Mouse (Mus musculus): ENCODE data around the gene Mvb12b. TPM values are rescaled to one million over a fixed set of nuclear protein-coding genes. Genes with fewer than 3 reads are reported as not detected.

Mvb12b gene
- polyA plus RNA-seq, 1 experiment from 2014 or later, result 60.5 TPM

GRCm38 (mm10) chr2:33869689-33870343 lies 17.9 kb downstream of the Mvb12b start:
- peak overlapping the region; percentile 57 for H3K27ac ChIP-seq (replicated peaks)
- 79% methylated on average over 10 of the region's 10 CpGs for WGBS
- no peak for ATAC-seq (ENCODE audit: low read depth)

GRCm38 (mm10) chr2:33868996-33869688 lies 18.6 kb downstream of the Mvb12b start:
- Histone ChIP-seq H3K27ac (replicated peaks) (peak overlapping the region; percentile 13; the same call in 1 of the 2 replicates), H3K27me3 (no peaks in the 10 kb centered on the region), H3K36me3 (peaks cover 41% of the 10 kb centered on the region), H3K9me3 (no peaks in the 10 kb centered on the region), H3K9ac (no peak overlapping the region), H3K4me2 (no peak overlapping the region), H3K4me1 (replicated peaks) (peaks cover 59% of the 10 kb centered on the region), H3K4me3 (no peak overlapping the region)
- 83% methylated on average over 5 of the region's 5 CpGs for WGBS
- no peak for ATAC-seq (ENCODE audit: low read depth)

More at GRCm38 (mm10) chr2:33869689-33870343, 17.9 kb downstream of the Mvb12b start:
- Histone ChIP-seq H3K27me3 (no peaks in the 10 kb centered on the region), H3K36me3 (peaks cover 43% of the 10 kb centered on the region), H3K4me3 (no peak overlapping the region), H3K9me3 (no peaks in the 10 kb centered on the region), H3K4me1 (replicated peaks) (peaks cover 66% of the 10 kb centered on the region), H3K4me2 (no peak overlapping the region), H3K9ac (no peak overlapping the region; the same call in 1 of the 2 replicates)

DNA sequence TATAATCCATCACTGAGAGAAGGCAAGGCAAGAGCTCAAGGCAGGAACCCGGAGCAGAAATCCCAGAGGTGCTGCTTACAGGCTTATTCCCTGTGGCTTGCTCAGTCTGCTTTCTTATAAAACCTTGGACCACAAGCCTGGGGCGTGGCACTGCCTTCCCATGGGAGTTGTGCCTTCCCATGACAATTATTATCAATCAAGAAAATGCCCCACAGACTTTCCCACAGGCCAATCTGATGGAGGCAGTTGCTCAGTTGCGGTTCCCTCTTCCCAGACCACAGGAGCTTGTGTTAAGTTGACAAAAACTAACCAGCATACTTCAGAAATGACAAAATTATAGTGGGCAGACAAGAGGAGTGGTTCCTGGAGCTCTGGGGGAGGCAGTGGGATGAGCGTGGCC lies 19.4 kb downstream of the Mvb12b start:
- 78% methylated on average over 4 of the region's 4 CpGs for WGBS
- Histone ChIP-seq H3K9me3 (no peaks in the 10 kb centered on the region), H3K4me2 (no peak overlapping the region), H3K27ac (replicated peaks) (peak overlapping the region; percentile 33), H3K27me3 (no peaks in the 10 kb centered on the region), H3K4me3 (no peak overlapping the region), H3K36me3 (peaks cover 32% of the 10 kb centered on the region), H3K4me1 (replicated peaks) (peaks cover 53% of the 10 kb centered on the region), H3K9ac (no peak overlapping the region)
- no peak for ATAC-seq (ENCODE audit: low read depth)

GRCm38 (mm10) chr2:33856746-33857145 lies 31.0 kb downstream of the Mvb12b start:
- no peak overlapping the region for H3K9ac ChIP-seq
- H3K27ac ChIP-seq (replicated peaks), result no peak overlapping the region
- no peak for ATAC-seq (ENCODE audit: low read depth)
- no peak overlapping the region for H3K4me3 ChIP-seq
- peaks cover 34% of the 10 kb centered on the region for H3K4me1 ChIP-seq (replicated peaks)
- WGBS, result 72% methylated on average over 2 of the region's 2 CpGs
- no peak overlapping the region for H3K4me2 ChIP-seq
- H3K27me3 ChIP-seq, result no peaks in the 10 kb centered on the region
- peaks cover 7% of the 10 kb centered on the region; the same call in 1 of the 2 replicates for H3K36me3 ChIP-seq
- H3K9me3 ChIP-seq, result no peaks in the 10 kb centered on the region

- H3K4me2 ChIP-seq, result no peak overlapping the region
These were observed 34.5 kb downstream of the Mvb12b start for GRCm38 (mm10) chr2:33853011-33853976.

GRCm38 (mm10) chr2:33847196-33847834 lies 40.4 kb downstream of the Mvb12b start:
- Histone ChIP-seq H3K4me1 (replicated peaks) (peaks cover 33% of the 10 kb centered on the region), H3K9me3 (no peaks in the 10 kb centered on the region), H3K4me3 (no peak overlapping the region), H3K4me2 (no peak overlapping the region), H3K9ac (no peak overlapping the region), H3K27ac (replicated peaks) (peak overlapping the region; percentile 74), H3K36me3 (peaks cover 19% of the 10 kb centered on the region), H3K27me3 (no peaks in the 10 kb centered on the region)
- 70% methylated on average over 11 of the region's 11 CpGs for WGBS
- ATAC-seq (ENCODE audit: low read depth), result no peak

More at GRCm38 (mm10) chr2:33853011-33853976, 34.5 kb downstream of the Mvb12b start:
- ATAC-seq (ENCODE audit: low read depth), result 0 out of 2 replicates have a peak, but pooled peaks have one; percentile 6
- Histone ChIP-seq H3K27ac (replicated peaks) (peak overlapping the region; percentile 38), H3K27me3 (no peaks in the 10 kb centered on the region), H3K9me3 (no peaks in the 10 kb centered on the region), H3K4me3 (no peak overlapping the region), H3K9ac (0 out of 2 replicates have a peak overlapping the region, but pooled peaks have one; percentile 38), H3K36me3 (peaks cover 19% of the 10 kb centered on the region; the same call in 1 of the 2 replicates), H3K4me1 (replicated peaks) (peaks cover 36% of the 10 kb centered on the region)
- WGBS, result 82% methylated on average over 11 of the region's 11 CpGs

DNA sequence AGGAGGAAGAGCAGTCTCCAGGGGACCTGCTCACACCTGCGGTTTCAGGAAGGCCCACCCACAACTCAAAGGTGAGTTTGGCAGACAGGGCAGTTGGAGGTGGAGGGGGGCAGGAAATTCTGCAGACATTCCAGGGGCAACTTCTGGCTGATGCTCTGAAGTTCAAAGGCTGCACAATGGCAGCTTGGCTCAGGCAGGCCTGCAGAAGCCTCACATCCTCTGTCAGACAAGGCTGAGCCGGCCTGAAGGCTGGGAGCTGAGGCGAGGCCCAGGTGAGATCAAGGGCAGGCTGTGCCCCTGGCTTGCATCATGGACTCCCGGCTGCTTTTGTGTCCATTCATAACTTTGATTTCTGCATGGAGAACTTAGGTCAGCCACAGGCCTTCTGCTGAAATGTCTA lies 41.1 kb downstream of the Mvb12b start:
- Histone ChIP-seq H3K4me3 (no peak overlapping the region), H3K4me1 (replicated peaks) (peaks cover 31% of the 10 kb centered on the region), H3K9me3 (no peaks in the 10 kb centered on the region), H3K4me2 (no peak overlapping the region), H3K36me3 (peaks cover 19% of the 10 kb centered on the region), H3K9ac (no peak overlapping the region), H3K27me3 (no peaks in the 10 kb centered on the region), H3K27ac (replicated peaks) (peak overlapping the region; percentile 74)
- WGBS, result 54% methylated on average over 4 of the region's 4 CpGs
- no peak for ATAC-seq (ENCODE audit: low read depth)

DNA sequence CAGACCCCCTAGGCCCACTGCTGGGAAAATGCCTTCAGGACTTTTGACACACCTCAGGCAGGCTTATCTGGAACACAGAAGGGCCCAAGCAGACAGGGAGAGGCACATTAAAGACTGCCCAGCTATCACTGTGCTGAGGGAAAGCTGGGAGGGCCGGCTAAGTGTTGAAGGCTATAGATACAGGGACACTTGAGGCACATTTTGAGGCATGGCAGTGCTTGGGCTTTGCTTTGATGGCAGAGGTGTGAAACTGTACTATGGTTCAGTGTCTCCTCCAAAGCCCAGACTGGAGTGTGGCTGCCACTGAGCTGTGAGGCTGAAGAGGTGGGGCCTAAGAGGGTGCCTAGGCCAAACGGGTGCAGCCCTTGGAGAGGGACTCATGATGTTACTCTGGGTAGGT lies 44.1 kb downstream of the Mvb12b start:
- H3K36me3 ChIP-seq, result peaks cover 11% of the 10 kb centered on the region
- H3K27ac ChIP-seq (replicated peaks), result no peak overlapping the region
- WGBS, result 81% methylated on average over 2 of the region's 2 CpGs
- H3K4me2 ChIP-seq, result no peak overlapping the region
- no peaks in the 10 kb centered on the region for H3K9me3 ChIP-seq
- peaks cover 58% of the 10 kb centered on the region for H3K4me1 ChIP-seq (replicated peaks)
- H3K4me3 ChIP-seq, result no peak overlapping the region
- no peaks in the 10 kb centered on the region for H3K27me3 ChIP-seq
- H3K9ac ChIP-seq, result no peak overlapping the region
- ATAC-seq (ENCODE audit: low read depth), result no peak

- ATAC-seq (ENCODE audit: low read depth), result no peak
- H3K4me1 ChIP-seq (replicated peaks), result peaks cover 58% of the 10 kb centered on the region
These were observed 44.7 kb downstream of the Mvb12b start for GRCm38 (mm10) chr2:33842983-33843577.

DNA sequence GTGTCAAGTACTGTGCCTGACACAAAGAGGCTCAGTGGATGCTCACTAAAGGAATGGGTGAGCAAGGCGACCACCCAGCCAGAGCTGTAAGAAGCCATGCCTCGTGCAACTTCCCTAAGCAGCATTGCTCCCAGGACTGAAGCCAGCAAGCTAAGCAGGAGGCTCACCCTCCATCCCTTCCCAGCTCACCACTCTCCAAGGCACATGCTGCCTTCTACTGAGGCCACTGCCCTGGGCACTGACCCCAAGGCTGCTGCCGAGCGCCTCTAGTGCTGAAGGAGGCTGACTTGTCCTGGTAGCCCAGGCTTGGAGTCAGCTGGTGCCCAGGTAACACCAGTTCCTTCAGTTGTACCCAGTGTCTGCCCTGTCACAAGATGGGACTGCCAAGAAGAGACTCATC lies 45.8 kb downstream of the Mvb12b start:
- Histone ChIP-seq H3K27ac (replicated peaks) (no peak overlapping the region), H3K4me1 (replicated peaks) (peaks cover 58% of the 10 kb centered on the region), H3K9ac (no peak overlapping the region), H3K9me3 (no peaks in the 10 kb centered on the region), H3K4me3 (no peak overlapping the region), H3K27me3 (no peaks in the 10 kb centered on the region), H3K36me3 (peaks cover 17% of the 10 kb centered on the region), H3K4me2 (no peak overlapping the region)
- WGBS, result 86% methylated on average over 4 of the region's 4 CpGs
- ATAC-seq (ENCODE audit: low read depth), result no peak

More at GRCm38 (mm10) chr2:33842983-33843577, 44.7 kb downstream of the Mvb12b start:
- 98% methylated on average over 2 of the region's 2 CpGs for WGBS
- H3K27ac ChIP-seq (replicated peaks), result no peak overlapping the region
- H3K4me3 ChIP-seq, result no peak overlapping the region
- peaks cover 16% of the 10 kb centered on the region for H3K36me3 ChIP-seq
- H3K4me2 ChIP-seq, result no peak overlapping the region
- no peaks in the 10 kb centered on the region for H3K9me3 ChIP-seq
- H3K27me3 ChIP-seq, result no peaks in the 10 kb centered on the region
- no peak overlapping the region for H3K9ac ChIP-seq

DNA sequence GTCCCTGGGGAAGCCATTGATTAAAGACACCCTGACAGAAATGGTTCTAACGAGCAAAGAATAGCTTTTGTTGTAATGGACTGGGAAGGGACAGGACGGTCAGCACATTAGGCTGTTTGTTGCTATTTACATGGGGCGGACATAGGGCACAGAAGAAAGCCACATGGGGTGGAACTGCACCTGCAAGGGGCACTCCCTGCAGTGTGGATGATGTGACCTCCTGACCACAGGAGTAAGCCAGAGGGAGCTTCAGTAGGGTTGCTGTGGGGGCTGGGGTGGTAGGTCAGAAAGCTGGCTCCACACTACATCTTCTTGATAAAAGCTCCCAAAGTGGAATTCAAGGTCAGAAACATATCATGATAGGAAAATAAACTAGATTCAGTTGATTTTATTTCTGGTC lies 47.3 kb downstream of the Mvb12b start:
- Histone ChIP-seq H3K27ac (replicated peaks) (peak overlapping the region; percentile 62; the same call in 1 of the 2 replicates), H3K4me3 (no peak overlapping the region), H3K27me3 (no peaks in the 10 kb centered on the region), H3K9me3 (no peaks in the 10 kb centered on the region), H3K9ac (no peak overlapping the region), H3K36me3 (peaks cover 17% of the 10 kb centered on the region), H3K4me1 (replicated peaks) (peaks cover 54% of the 10 kb centered on the region), H3K4me2 (no peak overlapping the region)
- 35% methylated on average over 3 of the region's 3 CpGs for WGBS
- ATAC-seq (ENCODE audit: low read depth), result no peak

Measured in neural tube, embryonic 13.5 days (tissue).